In genomic region chr5:119916551-119917171, GRCm38 (mm10) we compare ENCODE assay signal across 9 mouse cellular contexts.
DNase-seq lines count a peak whose midpoint lies in the region; ATAC-seq and TF ChIP-seq lines count a peak whose summit lies in the region.
"Had no signal": no experiment of that assay in that cellular context is flagged by ENCODE, and none has a peak within 500 bp of the region (broad histone marks: within the 10 kb centered on the region; RNA-seq: fewer than 3 reads in every experiment).

No protein-coding gene starts in this region.

- H3K4me2 ChIP-seq in lung, embryonic 14.5 days = no peak overlapping the region
- 0 out of 2 replicates have a peak overlapping the region, but pooled peaks have one; percentile 5 for H3K4me2 ChIP-seq in forebrain, embryonic 16.5 days (ENCODE audit: low read length)
- H3K4me2 ChIP-seq in kidney, embryonic 16.5 days (replicated peaks; ENCODE audit: low read depth, low read length) = no peak overlapping the region

- TF ChIP-seq CTCF in lung, embryonic 14.5 days (IDR thresholded peaks at IDR 0.05; ENCODE audit: low read depth) = no peak
- TF ChIP-seq CTCF in lung, adult 2 months (IDR thresholded peaks at IDR 0.05; ENCODE audit: insufficient read depth, low read length) = no peak

- H3K4me3 ChIP-seq in lung, embryonic 14.5 days (ENCODE audit: low read depth, low read length) = no peak overlapping the region
- H3K4me3 ChIP-seq in lung, adult 2 months (replicated peaks; ENCODE audit: extremely low read depth, low read depth, low read length) = no peak overlapping the region
- H3K4me3 ChIP-seq in forebrain, embryonic 16.5 days (replicated peaks; ENCODE audit: low read length) = no peak overlapping the region
- no peak overlapping the region for H3K4me3 ChIP-seq in kidney, embryonic 16.5 days (ENCODE audit: low read length)
- H3K4me3 ChIP-seq: erythroblast, embryonic 14.5 days had no signal

- no peaks in the 10 kb centered on the region for H3K9me3 ChIP-seq in lung, embryonic 14.5 days (ENCODE audit: low read depth, low read length)
- no peaks in the 10 kb centered on the region for H3K9me3 ChIP-seq in forebrain, embryonic 16.5 days (ENCODE audit: control insufficient read depth, low read length)
- no peaks in the 10 kb centered on the region for H3K9me3 ChIP-seq in kidney, embryonic 16.5 days (ENCODE audit: low read length)

- no peaks in the 10 kb centered on the region for H3K4me1 ChIP-seq in lung, embryonic 14.5 days (ENCODE audit: insufficient read depth)
- no peaks in the 10 kb centered on the region for H3K4me1 ChIP-seq in lung, adult 2 months (ENCODE audit: control insufficient read depth, insufficient read depth, low read length)
- peaks cover 9% of the 10 kb centered on the region for H3K4me1 ChIP-seq in forebrain, embryonic 16.5 days (replicated peaks; ENCODE audit: control insufficient read depth, insufficient read depth, low read length)
- H3K4me1 ChIP-seq in kidney, embryonic 16.5 days (ENCODE audit: insufficient read depth, low read length) = no peaks in the 10 kb centered on the region

- H3K27ac ChIP-seq in lung, embryonic 14.5 days (ENCODE audit: low read depth) = no peak overlapping the region
- peak overlapping the region; percentile 41 for H3K27ac ChIP-seq in forebrain, embryonic 16.5 days (ENCODE audit: low read length)
- H3K27ac ChIP-seq in kidney, embryonic 16.5 days (ENCODE audit: low read length) = no peak overlapping the region

- H3K9ac ChIP-seq in lung, embryonic 14.5 days = no peak overlapping the region
- H3K9ac ChIP-seq in forebrain, embryonic 16.5 days (replicated peaks; ENCODE audit: low read depth, low read length) = no peak overlapping the region
- no peak overlapping the region for H3K9ac ChIP-seq in kidney, embryonic 16.5 days (replicated peaks; ENCODE audit: low read length)

- no peak for ATAC-seq in lung, embryonic 14.5 days (ENCODE audit: insufficient read depth)
- ATAC-seq in forebrain, embryonic 16.5 days = peak; percentile 95
- no peak for ATAC-seq in kidney, embryonic 16.5 days (ENCODE audit: low FRiP score, low TSS enrichment)

- no peak for TF ChIP-seq POLR2A in lung, adult 2 months (IDR thresholded peaks at IDR 0.05; ENCODE audit: borderline replicate concordance, extremely low read depth, low read depth, low read length)

- 65% methylated on average over 12 of the region's 12 CpGs for whole genome bisulfite sequencing in lung, embryonic 14.5 days
- WGBS in lung, adult 2 months = 60% methylated on average over 12 of the region's 12 CpGs
- 27% methylated on average over 12 of the region's 12 CpGs for WGBS in forebrain, embryonic 16.5 days
- 75% methylated on average over 12 of the region's 12 CpGs for WGBS in kidney, embryonic 16.5 days

- DNase-seq in lung, embryonic 14.5 days = peak; percentile 10
- no peak for DNase-seq in lung, adult 2 months
- peak; percentile 26 for DNase-seq in layer of hippocampus, adult 9-10 months (ENCODE audit: low spot score)
- DNase-seq in right cerebral cortex, postnatal 10 days (ENCODE audit: low spot score in 2 of 2) = peak; percentile 89 to 91
- no peak for DNase-seq in kidney, adult 8-10 months
- no peak for DNase-seq in liver

- no peaks in the 10 kb centered on the region for H3K36me3 ChIP-seq in lung, embryonic 14.5 days (ENCODE audit: insufficient read depth)
- no peaks in the 10 kb centered on the region for H3K36me3 ChIP-seq in forebrain, embryonic 16.5 days (ENCODE audit: control insufficient read depth, insufficient read depth)
- no peaks in the 10 kb centered on the region for H3K36me3 ChIP-seq in kidney, embryonic 16.5 days (ENCODE audit: insufficient read depth, low read length)

- H3K27me3 ChIP-seq in lung, embryonic 14.5 days (ENCODE audit: insufficient read depth, low read length) = no peaks in the 10 kb centered on the region
- H3K27me3 ChIP-seq in forebrain, embryonic 16.5 days (replicated peaks; ENCODE audit: control insufficient read depth, insufficient read depth, low read length) = no peaks in the 10 kb centered on the region
- no peaks in the 10 kb centered on the region for H3K27me3 ChIP-seq in kidney, embryonic 16.5 days (ENCODE audit: insufficient read depth, low read length)

Comparison
In these comparisons a context has a peak if more than half of its experiments do, and no peak if none do; other contexts are left out.
1. DNase-seq: peak in lung, embryonic 14.5 days (single experiment), layer of hippocampus, adult 9-10 months (single experiment) and right cerebral cortex, postnatal 10 days (2 of 2); none in lung, adult 2 months (single experiment), kidney, adult 8-10 months (0 of 2) and liver (single experiment).